Mouse (Mus musculus) embryonic fibroblast, embryonic 13.5 days (primary cell): ENCODE results near the gene Gm17535.
"Not testable (repeated sequence)": the region's sequence is repeated elsewhere in the genome, so short reads cannot be mapped to it uniquely, and the experiment has no call there.

Experiments used
- CTCF ChIP-seq: IDR thresholded peaks from 2 replicates; pipeline ENCODE4 v1.5.1; 2011; ENCODE audit warnings: mild to moderate bottlenecking, control low read depth, low read length, moderate library complexity, borderline replicate concordance; ENCODE audit not compliant: insufficient read depth
- POLR2A ChIP-seq: IDR thresholded peaks from 2 replicates; pipeline ENCODE4 v1.6.1; 2011; ENCODE audit warnings: low read depth, mild to moderate bottlenecking, control low read depth, low read length, moderate library complexity

DNA sequence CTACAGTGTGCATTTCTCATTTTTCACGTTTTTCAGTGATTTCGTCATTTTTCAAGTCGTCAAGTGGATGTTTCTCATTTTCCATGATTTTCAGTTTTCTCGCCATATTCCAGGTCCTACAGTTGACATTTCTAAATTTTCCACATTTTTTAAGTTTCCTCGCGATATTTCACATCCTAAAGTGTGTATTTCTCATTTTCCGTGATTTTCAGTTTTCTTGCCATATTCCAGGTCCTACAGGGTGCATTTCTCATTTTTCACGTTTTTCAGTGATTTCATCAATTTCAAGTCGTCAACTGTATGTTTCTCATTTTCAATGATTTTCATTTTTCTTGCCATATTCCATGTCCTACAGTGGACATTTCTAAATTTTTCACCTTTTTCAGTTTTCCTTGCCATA lies 19.0 kb upstream of the Gm17535 start, which contains the start of gene Gm10720:
- TF ChIP-seq CTCF, POLR2A: not testable (repeated sequence)
